Mouse (Mus musculus) urinary bladder, postnatal 14 days (tissue): ENCODE results near the gene Olfr159.

Experiments used
- DNase-seq: peaks from one replicate; pipeline ENCODE4 v3.0.0; 2021; ENCODE audit warnings: low spot score

Gene Olfr159

GRCm38 (mm10) chr4:43729794-43730550 is 40.8 kb downstream of the Olfr159 start, which contains the start of gene Spaar:
TSS of gene Spaar (plus strand) at chr4:43730034.
- DNase-seq, result no peak

- no peak for DNase-seq
These were observed 41.7 kb downstream of the Olfr159 start for GRCm38 (mm10) chr4:43729126-43729525.

GRCm38 (mm10) chr4:43728576-43728954 is 42.2 kb downstream of the Olfr159 start:
- peak; percentile 75 for DNase-seq

- DNase-seq, result no peak
These were observed 42.9 kb downstream of the Olfr159 start for GRCm38 (mm10) chr4:43727718-43728575.

GRCm38 (mm10) chr4:43726995-43727394 is 43.8 kb downstream of the Olfr159 start, which contains the start of gene Hrct1:
TSS of gene Hrct1 (plus strand) at chr4:43727188.
- DNase-seq, result peak; percentile 88

GRCm38 (mm10) chr4:43726228-43726993 is 44.4 kb downstream of the Olfr159 start:
- DNase-seq, result no peak

GRCm38 (mm10) chr4:43724764-43725163 is 46.0 kb downstream of the Olfr159 start:
- peak; percentile 67 for DNase-seq

GRCm38 (mm10) chr4:43722191-43722590 is 48.6 kb downstream of the Olfr159 start:
- DNase-seq, result no peak

- DNase-seq, result no peak
These were observed 50.1 kb downstream of the Olfr159 start for GRCm38 (mm10) chr4:43720491-43721228.
